Mouse (Mus musculus): Measurements from ENCODE around the gene Efna5. TPM values are rescaled to one million over a fixed set of nuclear protein-coding genes. Genes with fewer than 3 reads are reported as not detected.

Gene Efna5
- polyA plus RNA-seq, 1 experiment from 2014 or later = 18.6 TPM

- ChIA-PET POLR2A (no interaction called here), CTCF (interaction anchor here (0.9 kb wide), 1 partner anchor 169 kb away, joined by 3 read pairs; no protein-coding TSS in a partner anchor)
- DNase-seq (ENCODE audit: low read depth, low spot score) (no peak), ATAC-seq (no peak)
- H3K27me3 ChIP-seq = no peaks in the 10 kb centered on the region
- no peak for TF ChIP-seq CTCF (IDR thresholded peaks at IDR 0.05)
- in situ Hi-C loops (cut with MboI; ENCODE audit: low pct_unique_long_range_greater_than_20kb) = no loop called here
Measured at GRCm38 (mm10) chr17:62614237-62614636, 266.9 kb downstream of the Efna5 start.

GRCm38 (mm10) chr17:62613232-62613631, 267.9 kb downstream of the Efna5 start:
- CTCF ChIA-PET = no interaction called here
- DNase-seq (ENCODE audit: low read depth, low spot score) = no peak
- TF ChIP-seq CTCF (IDR thresholded peaks at IDR 0.05) = no peak
- H3K27me3 ChIP-seq = no peaks in the 10 kb centered on the region
- ATAC-seq = no peak
- in situ Hi-C loops (cut with MboI; ENCODE audit: low pct_unique_long_range_greater_than_20kb) = no loop called here
- POLR2A ChIA-PET = no interaction called here

GRCm38 (mm10) chr17:62608145-62608544, 273.0 kb downstream of the Efna5 start:
- ChIA-PET POLR2A (no interaction called here), CTCF (no interaction called here)
- DNase-seq (ENCODE audit: low read depth, low spot score) (no peak), ATAC-seq (no peak)
- in situ Hi-C loops (cut with MboI; ENCODE audit: low pct_unique_long_range_greater_than_20kb) = loop anchor here (10.0 kb wide), 1 partner anchor 267 kb away; no protein-coding TSS in a partner anchor
- TF ChIP-seq CTCF (IDR thresholded peaks at IDR 0.05) = no peak
- H3K27me3 ChIP-seq = no peaks in the 10 kb centered on the region

GRCm38 (mm10) chr17:62607304-62607914, 273.7 kb downstream of the Efna5 start:
- peak; percentile 31 for TF ChIP-seq CTCF (IDR thresholded peaks at IDR 0.05)
- DNase-seq (ENCODE audit: low read depth, low spot score) = peak; percentile 59
- no peaks in the 10 kb centered on the region for H3K27me3 ChIP-seq
- peak; percentile 100 for ATAC-seq
- in situ Hi-C loops (cut with MboI; ENCODE audit: low pct_unique_long_range_greater_than_20kb) = loop anchor here (10.0 kb wide), 1 partner anchor 267 kb away; no protein-coding TSS in a partner anchor
- ChIA-PET CTCF (no interaction called here), POLR2A (no interaction called here)

- CTCF ChIA-PET = no interaction called here
- in situ Hi-C loops (cut with MboI; ENCODE audit: low pct_unique_long_range_greater_than_20kb) = loop anchor here (10.0 kb wide), 1 partner anchor 268 kb away; no protein-coding TSS in a partner anchor
- H3K27me3 ChIP-seq = no peaks in the 10 kb centered on the region
- no peak for ATAC-seq
- POLR2A ChIA-PET = no interaction called here
- no peak for DNase-seq (ENCODE audit: low read depth, low spot score)
- TF ChIP-seq CTCF (IDR thresholded peaks at IDR 0.05) = no peak
Measured at GRCm38 (mm10) chr17:62606681-62607080, 274.4 kb downstream of the Efna5 start.

GRCm38 (mm10) chr17:62604309-62604708, 276.8 kb downstream of the Efna5 start:
- H3K27me3 ChIP-seq = no peaks in the 10 kb centered on the region
- no peak for TF ChIP-seq CTCF (IDR thresholded peaks at IDR 0.05)
- CTCF ChIA-PET = no interaction called here
- in situ Hi-C loops (cut with MboI; ENCODE audit: low pct_unique_long_range_greater_than_20kb) = loop anchor here (10.0 kb wide), 1 partner anchor 270 kb away; no protein-coding TSS in a partner anchor
- POLR2A ChIA-PET = no interaction called here
- DNase-seq (ENCODE audit: low read depth, low spot score) (no peak), ATAC-seq (no peak)

- ATAC-seq (no peak), DNase-seq (ENCODE audit: low read depth, low spot score) (no peak)
- CTCF ChIA-PET = no interaction called here
- in situ Hi-C loops (cut with MboI; ENCODE audit: low pct_unique_long_range_greater_than_20kb) = loop anchor here (10.0 kb wide), 1 partner anchor 271 kb away; no protein-coding TSS in a partner anchor
- POLR2A ChIA-PET = no interaction called here
- no peak for TF ChIP-seq CTCF (IDR thresholded peaks at IDR 0.05)
- no peaks in the 10 kb centered on the region for H3K27me3 ChIP-seq
Measured at GRCm38 (mm10) chr17:62603604-62604003, 277.5 kb downstream of the Efna5 start.

GRCm38 (mm10) chr17:62598716-62599490, 282.2 kb downstream of the Efna5 start:
- no peak for ATAC-seq
- no peak for TF ChIP-seq CTCF (IDR thresholded peaks at IDR 0.05)
- POLR2A ChIA-PET = interaction anchor here (1.1 kb wide), 1 partner anchor 284 kb away, joined by 3 read pairs; no protein-coding TSS in a partner anchor
- CTCF ChIA-PET = no interaction called here
- DNase-seq (ENCODE audit: low read depth, low spot score) = peak; percentile 15
- in situ Hi-C loops (cut with MboI; ENCODE audit: low pct_unique_long_range_greater_than_20kb) = no loop called here
- H3K27me3 ChIP-seq = no peaks in the 10 kb centered on the region

GRCm38 (mm10) chr17:62592436-62593074, 288.6 kb downstream of the Efna5 start:
- no peak for TF ChIP-seq CTCF (IDR thresholded peaks at IDR 0.05)
- DNase-seq (ENCODE audit: low read depth, low spot score) (no peak), ATAC-seq (no peak)
- ChIA-PET CTCF (no interaction called here), POLR2A (no interaction called here)
- no peaks in the 10 kb centered on the region for H3K27me3 ChIP-seq
- in situ Hi-C loops (cut with MboI; ENCODE audit: low pct_unique_long_range_greater_than_20kb) = no loop called here

GRCm38 (mm10) chr17:62591581-62592435, 289.3 kb downstream of the Efna5 start:
- CTCF ChIA-PET = no interaction called here
- no peak for TF ChIP-seq CTCF (IDR thresholded peaks at IDR 0.05)
- ATAC-seq = no peak
- no peaks in the 10 kb centered on the region for H3K27me3 ChIP-seq
- in situ Hi-C loops (cut with MboI; ENCODE audit: low pct_unique_long_range_greater_than_20kb) = no loop called here
- DNase-seq (ENCODE audit: low read depth, low spot score) = no peak
- POLR2A ChIA-PET = no interaction called here
